18 mouse cellular contexts compared by ENCODE assay signal in the genomic region with DNA sequence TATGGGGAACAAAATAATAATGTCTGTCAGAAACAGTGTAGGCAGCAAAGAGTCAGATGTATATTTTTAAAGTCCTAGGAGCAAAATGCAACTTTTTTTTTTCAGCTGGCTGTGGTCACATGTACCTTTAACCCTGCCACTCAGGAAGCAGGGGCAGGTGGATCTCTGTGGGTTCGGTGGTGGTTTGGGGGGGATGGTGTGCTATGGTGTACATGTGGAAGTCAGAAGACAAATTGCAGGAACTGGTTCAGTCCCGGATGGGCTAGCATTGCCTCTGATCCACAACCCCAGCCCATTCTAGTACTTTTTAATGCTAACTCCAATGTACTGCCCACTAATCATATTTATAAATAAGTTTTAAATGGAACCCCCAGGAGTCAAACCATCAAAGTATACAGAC. TPM values are rescaled to one million over a fixed set of nuclear protein-coding genes. Genes with fewer than 3 reads are reported as not detected.
DNase-seq lines count a peak whose midpoint lies in the region; ATAC-seq and TF ChIP-seq lines count a peak whose summit lies in the region.
"Had no signal": no experiment of that assay in that cellular context is flagged by ENCODE, and none has a peak within 500 bp of the region (broad histone marks: within the 10 kb centered on the region; RNA-seq: fewer than 3 reads in every experiment).

No protein-coding gene starts in this region.

- 0% methylated on average over 2 of the region's 2 CpGs for WGBS in thymus, adult 2 months
- WGBS in kidney, embryonic 16.5 days, result 87% methylated on average over 2 of the region's 2 CpGs

- H3K36me3 ChIP-seq in thymus, adult 2 months (ENCODE audit: control insufficient read depth, insufficient read depth, low read length), result no peaks in the 10 kb centered on the region
- H3K36me3 ChIP-seq in kidney, embryonic 16.5 days (ENCODE audit: insufficient read depth, low read length), result no peaks in the 10 kb centered on the region
- H3K36me3 ChIP-seq: embryonic facial prominence, embryonic 13.5 days; kidney, embryonic 15.5 days; liver, embryonic 13.5 days; midbrain, embryonic 13.5 days; neural tube, embryonic 12.5 days had no signal

- H3K4me1 ChIP-seq in thymus, adult 2 months (replicated peaks; ENCODE audit: control insufficient read depth, insufficient read depth, low read length), result peaks cover 51% of the 10 kb centered on the region
- peaks cover 15% of the 10 kb centered on the region for H3K4me1 ChIP-seq in kidney, embryonic 16.5 days (ENCODE audit: insufficient read depth, low read length)

- peak; percentile 71 for DNase-seq in 416B (ENCODE audit: low read depth)
- DNase-seq in CD4-positive helper T cell, adult 2 months (ENCODE audit: low read depth, low spot score), result peak; percentile 78
- peak; percentile 80 for DNase-seq in induced T-regulatory cell, adult 2 months (ENCODE audit: low read depth)
- DNase-seq in thymus, adult 2 months, result peak; percentile 87
- DNase-seq in heart, postnatal 36 days, result no peak
- DNase-seq in embryo, embryonic 10 days (ENCODE audit: low spot score), result no peak
- DNase-seq: adrenal gland, postnatal 14 days; cerebellum, postnatal 10 days; heart, adult 2 months; layer of hippocampus, adult 9-11 months; liver, embryonic 13.5 days; lung, postnatal 36 days; retina, postnatal 1 day had no signal

- no peak for TF ChIP-seq CTCF in thymus, adult 2 months (IDR thresholded peaks at IDR 0.05; ENCODE audit: borderline replicate concordance, control insufficient read depth, extremely low read depth, insufficient read depth, low read length, poor library complexity)

- H3K27ac ChIP-seq in thymus, adult 2 months (ENCODE audit: control insufficient read depth, insufficient read depth, low read length), result peak overlapping the region; percentile 90
- no peak overlapping the region for H3K27ac ChIP-seq in kidney, embryonic 16.5 days (ENCODE audit: low read length)
- H3K27ac ChIP-seq: embryonic facial prominence, embryonic 13.5 days; heart, adult 2 months; kidney, embryonic 15.5 days; liver, embryonic 13.5 days; midbrain, embryonic 13.5 days; neural tube, embryonic 12.5 days had no signal

- H3K9me3 ChIP-seq in kidney, embryonic 16.5 days (ENCODE audit: low read length), result no peaks in the 10 kb centered on the region
- H3K9me3 ChIP-seq: embryonic facial prominence, embryonic 13.5 days; kidney, embryonic 15.5 days; liver, embryonic 13.5 days; midbrain, embryonic 13.5 days; neural tube, embryonic 12.5 days had no signal

- no peak overlapping the region for H3K4me3 ChIP-seq in thymus, adult 2 months (ENCODE audit: control insufficient read depth, insufficient read depth, low read length)
- H3K4me3 ChIP-seq in kidney, embryonic 16.5 days (ENCODE audit: low read length), result no peak overlapping the region
- H3K4me3 ChIP-seq: embryonic facial prominence, embryonic 13.5 days; heart, adult 2 months; kidney, embryonic 15.5 days; liver, embryonic 13.5 days; midbrain, embryonic 13.5 days; neural tube, embryonic 12.5 days had no signal

- no peaks in the 10 kb centered on the region for H3K27me3 ChIP-seq in thymus, adult 2 months (ENCODE audit: control insufficient read depth, insufficient read depth, low read length)
- no peaks in the 10 kb centered on the region for H3K27me3 ChIP-seq in kidney, embryonic 16.5 days (ENCODE audit: insufficient read depth, low read length)
- H3K27me3 ChIP-seq: embryonic facial prominence, embryonic 13.5 days; kidney, embryonic 15.5 days; liver, embryonic 13.5 days; midbrain, embryonic 13.5 days; neural tube, embryonic 12.5 days had no signal

- intact Hi-C loops in heart, postnatal 36 days (cut with DNase I), result no loop called here

- H3K4me2 ChIP-seq in kidney, embryonic 16.5 days (replicated peaks; ENCODE audit: low read depth, low read length), result no peak overlapping the region
- H3K4me2 ChIP-seq: embryonic facial prominence, embryonic 13.5 days; kidney, embryonic 15.5 days; liver, embryonic 13.5 days; midbrain, embryonic 13.5 days; neural tube, embryonic 12.5 days had no signal

- ATAC-seq in kidney, embryonic 16.5 days (ENCODE audit: low FRiP score, low TSS enrichment), result no peak
- ATAC-seq: midbrain, embryonic 13.5 days had no signal

- 0 out of 2 replicates have a peak, but pooled peaks have one; percentile 27 for TF ChIP-seq POLR2A in thymus, adult 2 months (IDR thresholded peaks at IDR 0.05; ENCODE audit: control insufficient read depth, extremely low read depth, insufficient read depth, low read length, poor library complexity)

- no peak overlapping the region for H3K9ac ChIP-seq in kidney, embryonic 16.5 days (replicated peaks; ENCODE audit: low read length)
- H3K9ac ChIP-seq: embryonic facial prominence, embryonic 13.5 days; kidney, embryonic 15.5 days; liver, embryonic 13.5 days; midbrain, embryonic 13.5 days; neural tube, embryonic 12.5 days had no signal

RNA-seq across cellular contexts. Expression of gene Klf13, which starts 45.6 kb away (rescaled TPM):
- polyA plus RNA-seq in thymus, adult 2 months (2012; rRNA removed), result 172 and 234 TPM in 2 replicates
- 23.2 and 23.7 TPM in 2 replicates for polyA plus RNA-seq in kidney, embryonic 16.5 days (2015; fragmentation: Nextera tagmentation; extraction: Ambion mirVana)
- 10 to 100 TPM; 49.2 to 58.7 TPM for total RNA-seq in heart, postnatal 36 days (2021)

Comparison
In these comparisons a context has a peak if more than half of its experiments do, and no peak if none do; other contexts are left out.
1. DNase-seq: peak in 416B (single experiment), CD4-positive helper T cell, adult 2 months (single experiment), induced T-regulatory cell, adult 2 months (single experiment) and thymus, adult 2 months (single experiment); none in heart, postnatal 36 days (0 of 2) and embryo, embryonic 10 days (single experiment).